Mouse (Mus musculus) C2C12 (cell line): ENCODE results near the gene Styxl1. TPM values are rescaled to one million over a fixed set of nuclear protein-coding genes. Genes with fewer than 3 reads are reported as not detected.

Source experiments
- H3K27me3 ChIP-seq: one replicate; pipeline ENCODE4 v1.6.1; 2011; ENCODE audit not compliant: control insufficient read depth, insufficient read depth, insufficient read length
- H3K36me3 ChIP-seq: one replicate; pipeline ENCODE4 v1.6.1; 2011; ENCODE audit not compliant: control insufficient read depth, insufficient read depth
- H3K4me3 ChIP-seq: one replicate; pipeline ENCODE4 v1.5.1; 2011; ENCODE audit warnings: mild to moderate bottlenecking, control low read depth; ENCODE audit not compliant: poor library complexity, insufficient read depth, severe bottlenecking
- H3K79me2 ChIP-seq: one replicate; pipeline ENCODE4 v1.6.1; 2011; ENCODE audit not compliant: control insufficient read depth, insufficient read depth
- H3K79me3 ChIP-seq: one replicate; pipeline ENCODE4 v1.6.1; 2011; ENCODE audit warnings: low read depth, control low read depth
- H3ac ChIP-seq: one replicate; pipeline ENCODE3; 2011; ENCODE audit warnings: low read depth; ENCODE audit not compliant: control insufficient read depth, insufficient read length
- CEBPB ChIP-seq: IDR thresholded peaks from one replicate; pipeline ENCODE4 v1.6.1; 2011; ENCODE audit warnings: low read depth, mild to moderate bottlenecking, control low read depth, moderate library complexity
- CTCF ChIP-seq: IDR thresholded peaks from one replicate; pipeline ENCODE4 v1.5.1; 2011; ENCODE audit not compliant: control insufficient read depth, insufficient read depth, insufficient read length
- FOSL1 ChIP-seq: IDR thresholded peaks from one replicate; pipeline ENCODE4 v1.8.0; 2011; ENCODE audit warnings: mild to moderate bottlenecking, low read length; ENCODE audit not compliant: poor library complexity, insufficient read depth, severe bottlenecking
- MAX ChIP-seq: IDR thresholded peaks from one replicate; pipeline ENCODE4 v1.6.1; 2011; ENCODE audit warnings: mild to moderate bottlenecking, control low read depth
- MYOD1 ChIP-seq: IDR thresholded peaks from one replicate; pipeline ENCODE4 v1.6.1; 2011; ENCODE audit warnings: low read depth; ENCODE audit not compliant: control insufficient read depth, insufficient read length
- MYOG ChIP-seq: IDR thresholded peaks from one replicate; pipeline ENCODE4 v1.6.1; 2011; ENCODE audit not compliant: control insufficient read depth, insufficient read length; ENCODE audit errors: extremely low read depth
- USF1 ChIP-seq: IDR thresholded peaks from one replicate; pipeline ENCODE4 v1.6.1; 2011; ENCODE audit warnings: low read depth, mild to moderate bottlenecking, control low read depth, moderate library complexity
- polyA plus RNA-seq: library from polyadenylated mRNA; unstranded; fragments of >200 nt; fragmentation: generic; extraction: Trizol; gene quantifications from one replicate; pipeline ENCODE4 v1.2.1, GENCODE M21; 2012; ENCODE audit warnings: missing spikeins

Gene Styxl1
- polyA plus RNA-seq, 1 experiment: not detected

DNA sequence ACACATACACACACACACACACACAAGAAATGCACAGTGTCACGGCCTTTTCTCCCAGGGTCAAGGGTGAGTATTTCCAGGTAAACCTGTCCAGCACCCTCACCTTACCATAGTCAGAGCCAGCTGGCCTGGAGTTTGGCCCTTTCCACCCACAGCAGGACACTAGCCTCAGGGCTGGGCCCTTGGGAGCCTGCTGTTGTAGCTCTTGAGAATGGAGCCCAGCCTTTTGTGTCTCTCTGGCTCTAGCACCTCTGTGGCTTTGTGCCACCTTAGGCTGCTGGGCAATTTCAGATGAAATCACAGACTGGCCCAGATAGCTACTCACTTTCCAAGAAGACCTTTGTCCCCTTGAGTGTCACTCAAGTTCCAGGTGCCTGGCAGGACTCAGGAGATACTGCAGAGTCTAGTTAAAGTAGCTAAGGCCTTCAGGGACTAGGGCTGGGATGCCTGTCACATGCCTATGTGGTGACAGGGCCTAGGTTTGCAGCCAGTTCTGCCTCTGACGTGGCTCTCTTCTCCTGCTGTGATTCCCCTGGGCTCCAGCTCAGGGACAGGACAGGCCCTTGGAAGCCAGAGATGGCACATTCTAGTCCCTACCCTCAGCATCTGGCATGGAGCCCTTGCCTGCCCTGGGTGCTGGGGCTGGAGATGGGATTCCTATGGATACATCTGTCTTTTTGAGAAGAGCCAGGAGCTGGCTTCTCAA lies 51.4 kb downstream of the Styxl1 start:
- H3ac ChIP-seq: no peak overlapping the region
- peaks cover 25% of the 10 kb centered on the region for H3K36me3 ChIP-seq
- no peak for TF ChIP-seq CTCF
- TF ChIP-seq CEBPB: no peak
- TF ChIP-seq USF1: no peak
- no peak for TF ChIP-seq MAX
- no peak for TF ChIP-seq MYOD1
- no peak for TF ChIP-seq FOSL1
- TF ChIP-seq MYOG: no peak
- H3K79me3 ChIP-seq: peaks cover 3% of the 10 kb centered on the region
- no peak overlapping the region for H3K4me3 ChIP-seq
- no peaks in the 10 kb centered on the region for H3K27me3 ChIP-seq
- peaks cover 32% of the 10 kb centered on the region for H3K79me2 ChIP-seq

DNA sequence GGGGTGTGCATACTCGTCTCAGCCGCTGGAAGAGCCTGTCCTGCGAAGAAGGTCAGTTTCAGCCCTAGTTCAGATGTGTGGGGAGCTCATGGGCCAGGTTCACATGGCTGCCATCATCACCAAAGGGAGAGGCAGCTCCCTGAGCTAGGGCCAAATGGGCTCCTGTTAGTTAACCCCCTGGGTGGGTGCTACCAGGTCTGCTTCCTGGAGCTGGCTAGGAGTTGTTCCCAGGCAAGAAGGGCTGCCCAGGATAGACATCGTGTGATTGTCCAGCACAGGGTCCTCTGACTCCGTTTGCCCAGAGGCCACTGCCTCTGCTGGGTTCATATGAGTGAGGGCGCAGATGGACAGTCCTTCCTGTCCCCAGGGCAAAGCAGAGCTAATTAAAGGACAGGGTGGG lies 52.2 kb downstream of the Styxl1 start:
- Histone ChIP-seq H3K79me2 (peaks cover 37% of the 10 kb centered on the region), H3K79me3 (peaks cover 3% of the 10 kb centered on the region), H3ac (no peak overlapping the region), H3K4me3 (no peak overlapping the region), H3K27me3 (no peaks in the 10 kb centered on the region), H3K36me3 (peaks cover 20% of the 10 kb centered on the region)
- no peak for TF ChIP-seq CTCF
- no peak for TF ChIP-seq MYOG
- no peak for TF ChIP-seq USF1
- TF ChIP-seq CEBPB: no peak
- no peak for TF ChIP-seq MYOD1
- no peak for TF ChIP-seq FOSL1
- TF ChIP-seq MAX: no peak

DNA sequence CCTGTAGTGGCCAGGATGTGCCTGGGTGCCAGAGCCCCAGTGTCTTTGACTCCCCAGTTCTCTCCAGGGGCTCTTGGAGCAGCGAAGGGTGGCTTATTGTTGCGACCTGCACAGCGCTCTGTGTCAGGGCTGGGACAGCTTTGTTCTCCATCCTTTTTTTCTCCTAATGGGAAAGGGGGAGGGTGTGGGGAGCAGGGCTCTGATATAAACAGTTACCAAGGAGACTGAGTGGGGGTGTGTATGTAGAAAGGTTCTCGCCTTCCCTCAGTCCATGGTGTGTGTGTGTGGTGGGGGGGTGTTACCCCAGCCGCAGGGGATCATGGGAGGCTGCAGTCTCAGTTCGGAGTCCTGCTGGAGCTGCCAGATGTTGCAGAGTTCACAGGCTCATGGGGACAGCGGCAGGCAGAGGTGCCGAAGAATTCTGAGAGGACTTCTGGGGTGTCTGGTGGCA lies 52.8 kb downstream of the Styxl1 start:
- Histone ChIP-seq H3K4me3 (no peak overlapping the region), H3K79me3 (peaks cover 3% of the 10 kb centered on the region), H3K79me2 (peaks cover 43% of the 10 kb centered on the region), H3K27me3 (no peaks in the 10 kb centered on the region), H3ac (no peak overlapping the region), H3K36me3 (peaks cover 15% of the 10 kb centered on the region)
- TF ChIP-seq MYOD1 (no peak), CTCF (no peak), USF1 (no peak), FOSL1 (no peak), MYOG (no peak), MAX (no peak), CEBPB (no peak)

DNA sequence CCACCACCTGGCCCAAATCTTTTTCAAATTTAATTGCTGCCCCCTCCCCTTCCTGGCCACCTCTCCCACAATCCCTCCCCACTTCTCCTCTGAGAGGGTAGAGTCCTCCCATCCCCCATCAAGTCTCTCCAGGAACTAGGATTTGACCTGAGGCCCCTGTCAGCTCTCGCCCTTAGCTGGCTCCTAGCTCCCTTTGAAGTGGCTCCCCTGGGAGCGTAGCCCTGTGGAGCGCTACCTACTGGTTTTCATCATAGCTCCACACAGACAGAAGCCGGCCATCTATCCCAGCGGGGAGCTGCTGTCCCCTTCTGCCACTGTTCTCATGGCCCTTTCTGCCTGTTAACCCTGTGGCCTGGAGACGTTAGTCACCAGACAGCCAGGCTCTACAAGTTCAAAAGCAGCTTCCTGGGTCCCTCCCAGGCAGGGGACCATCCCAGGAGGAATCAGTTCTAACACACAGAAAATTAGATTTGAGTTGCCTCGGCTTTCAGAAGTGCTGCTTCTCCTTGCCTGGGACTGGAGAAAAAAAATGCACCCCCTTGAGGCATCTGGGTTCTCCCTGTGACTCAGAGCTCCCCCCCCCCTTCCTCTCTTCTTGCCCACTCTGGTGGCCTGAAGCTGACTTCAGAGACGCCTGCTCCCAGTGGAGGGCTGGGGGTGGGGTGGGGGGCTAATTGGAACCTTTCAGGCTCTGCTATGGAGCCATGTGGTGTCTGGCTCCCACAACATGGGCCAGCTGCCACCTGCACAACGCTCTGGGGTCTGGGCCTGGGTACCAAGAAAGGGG lies 53.5 kb downstream of the Styxl1 start:
- H3K79me2 ChIP-seq: peaks cover 46% of the 10 kb centered on the region
- TF ChIP-seq MAX: no peak
- TF ChIP-seq MYOD1: no peak
- TF ChIP-seq FOSL1: no peak
- peaks cover 10% of the 10 kb centered on the region for H3K36me3 ChIP-seq
- H3ac ChIP-seq: no peak overlapping the region
- H3K4me3 ChIP-seq: no peak overlapping the region
- peaks cover 4% of the 10 kb centered on the region for H3K79me3 ChIP-seq
- H3K27me3 ChIP-seq: no peaks in the 10 kb centered on the region

DNA sequence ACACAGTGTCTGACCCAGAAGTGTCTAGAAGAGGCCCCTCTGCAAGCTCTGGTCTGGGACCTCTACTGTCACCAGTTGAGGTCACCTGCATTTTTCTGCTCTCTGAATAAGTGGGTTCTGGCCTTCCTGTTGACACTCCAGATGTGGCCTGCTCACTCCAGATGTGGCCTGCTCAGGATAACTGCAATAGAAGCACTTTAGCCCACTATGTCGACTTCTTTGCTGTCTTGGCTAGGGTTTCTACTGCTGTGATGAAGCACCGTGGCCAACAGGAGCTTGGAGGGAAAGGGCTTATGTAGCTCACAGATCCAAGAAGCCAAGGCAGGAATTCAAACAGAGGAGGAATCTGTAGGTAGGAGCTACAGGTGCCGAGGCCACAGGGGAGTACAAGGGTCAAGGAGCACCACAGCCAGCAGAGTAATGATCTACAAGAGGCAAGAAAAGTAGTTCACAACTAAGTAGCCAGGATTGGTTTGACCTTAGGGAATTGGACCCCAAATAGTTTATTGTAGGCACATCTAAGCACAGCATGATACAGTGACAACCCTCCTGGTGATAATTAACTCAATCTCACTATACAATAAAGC lies 54.9 kb downstream of the Styxl1 start:
- Histone ChIP-seq H3K79me2 (peaks cover 46% of the 10 kb centered on the region), H3K79me3 (peaks cover 4% of the 10 kb centered on the region), H3ac (no peak overlapping the region), H3K36me3 (no peaks in the 10 kb centered on the region), H3K4me3 (no peak overlapping the region), H3K27me3 (no peaks in the 10 kb centered on the region)
- TF ChIP-seq MAX (no peak), USF1 (no peak), MYOG (no peak), CTCF (no peak), MYOD1 (no peak), CEBPB (no peak), FOSL1 (no peak)
